Mouse (Mus musculus): Measurements from ENCODE around the gene Ephx1. TPM values are rescaled to one million over a fixed set of nuclear protein-coding genes. Genes with fewer than 3 reads are reported as not detected.
"Not testable (repeated sequence)": the region's sequence is repeated elsewhere in the genome, so short reads cannot be mapped to it uniquely, and the experiment has no call there.

The Ephx1 gene
- polyA plus RNA-seq, 1 experiment from 2014 or later = 0.77 TPM

DNA sequence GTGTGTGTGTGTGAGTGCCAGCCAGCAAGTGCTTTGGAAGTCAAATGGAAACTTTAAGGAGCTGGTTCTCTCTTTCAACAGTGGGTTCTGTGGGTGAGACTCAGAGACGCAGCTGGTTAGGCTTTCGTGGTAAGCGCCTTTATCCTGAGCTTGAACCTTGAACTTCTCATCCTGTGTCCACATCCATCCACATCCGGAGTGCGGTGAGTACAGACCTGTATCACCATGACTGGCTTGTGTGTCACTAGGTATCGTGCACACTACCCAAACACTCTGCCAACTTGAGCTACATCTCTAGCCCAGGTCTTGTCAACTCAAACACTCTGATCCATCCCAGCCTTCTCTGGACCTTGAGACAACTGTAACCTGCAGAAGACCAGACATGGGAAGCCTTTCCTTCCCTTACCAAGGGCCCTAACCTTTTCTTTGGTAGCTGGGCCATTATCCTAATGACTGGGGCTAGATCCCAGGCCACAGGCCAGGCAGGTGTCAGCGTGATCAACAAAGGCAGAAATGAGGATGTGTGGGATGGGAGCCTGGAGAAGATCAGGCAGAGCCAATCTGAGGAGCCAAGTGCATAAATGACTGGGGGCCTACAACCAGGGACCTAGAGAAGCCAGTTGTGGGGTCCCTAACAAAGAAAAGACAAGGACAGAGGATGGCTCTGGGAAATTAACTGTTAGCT is 79.8 kb downstream of the Ephx1 start:
- 84% methylated on average over 7 of the region's 7 CpGs for WGBS
- Histone ChIP-seq H3K36me3 (replicated peaks) (no peaks in the 10 kb centered on the region), H3K4me1 (peaks cover 51% of the 10 kb centered on the region), H3K27me3 (ENCODE audit: poor library complexity, severe bottlenecking) (peaks cover 88% of the 10 kb centered on the region), H3K9me3 (no peaks in the 10 kb centered on the region), H3K4me3 (no peak overlapping the region), H3K27ac (no peak overlapping the region)
- no peak for DNase-seq (ENCODE audit: extremely low spot score, low spot score)

DNA sequence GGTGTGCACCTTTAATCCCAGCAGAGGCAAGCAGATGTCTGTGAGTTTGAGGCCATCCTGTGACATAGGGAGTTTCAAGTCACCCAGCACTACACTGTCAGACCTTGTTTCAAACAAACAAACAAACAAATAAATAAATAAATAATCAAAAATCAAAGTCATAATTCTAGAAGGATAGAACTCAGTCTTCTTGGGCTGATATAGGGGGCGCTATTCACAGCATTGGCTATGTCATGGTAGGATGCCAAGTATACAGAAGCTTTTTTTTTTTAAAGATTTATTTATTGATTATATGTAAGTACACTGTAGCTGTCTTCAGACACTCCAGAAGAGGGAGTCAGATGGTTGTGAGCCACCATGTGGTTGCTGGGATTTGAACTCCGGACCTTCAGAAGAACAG is 81.9 kb downstream of the Ephx1 start:
- H3K9me3 ChIP-seq; H3K4me3 ChIP-seq; H3K27ac ChIP-seq; DNase-seq (ENCODE audit: extremely low spot score, low spot score); H3K36me3 ChIP-seq (replicated peaks): not testable (repeated sequence)
- Histone ChIP-seq H3K4me1 (peaks cover 53% of the 10 kb centered on the region), H3K27me3 (ENCODE audit: poor library complexity, severe bottlenecking) (peaks cover 94% of the 10 kb centered on the region)
- WGBS = 89% methylated on average over 2 of the region's 2 CpGs

DNA sequence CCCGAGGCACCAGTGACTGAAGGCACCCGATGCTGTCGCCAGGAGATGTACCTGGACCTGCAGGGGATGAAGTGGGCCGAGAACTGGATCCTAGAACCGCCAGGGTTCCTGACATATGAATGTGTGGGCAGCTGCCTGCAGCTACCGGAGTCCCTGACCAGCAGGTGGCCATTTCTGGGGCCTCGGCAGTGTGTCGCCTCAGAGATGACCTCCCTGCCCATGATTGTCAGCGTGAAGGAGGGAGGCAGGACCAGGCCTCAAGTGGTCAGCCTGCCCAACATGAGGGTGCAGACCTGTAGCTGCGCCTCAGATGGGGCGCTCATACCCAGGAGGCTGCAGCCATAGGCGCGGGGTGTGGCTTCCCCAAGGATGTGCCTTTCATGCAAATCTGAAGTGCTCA is 83.1 kb downstream of the Ephx1 start:
- WGBS = 10% methylated on average over 13 of the region's 13 CpGs
- H3K9me3 ChIP-seq; DNase-seq (ENCODE audit: extremely low spot score, low spot score); H3K36me3 ChIP-seq (replicated peaks); H3K4me3 ChIP-seq; H3K27ac ChIP-seq: not testable (repeated sequence)
- Histone ChIP-seq H3K27me3 (ENCODE audit: poor library complexity, severe bottlenecking) (peaks cover 93% of the 10 kb centered on the region), H3K4me1 (peaks cover 53% of the 10 kb centered on the region)

DNA sequence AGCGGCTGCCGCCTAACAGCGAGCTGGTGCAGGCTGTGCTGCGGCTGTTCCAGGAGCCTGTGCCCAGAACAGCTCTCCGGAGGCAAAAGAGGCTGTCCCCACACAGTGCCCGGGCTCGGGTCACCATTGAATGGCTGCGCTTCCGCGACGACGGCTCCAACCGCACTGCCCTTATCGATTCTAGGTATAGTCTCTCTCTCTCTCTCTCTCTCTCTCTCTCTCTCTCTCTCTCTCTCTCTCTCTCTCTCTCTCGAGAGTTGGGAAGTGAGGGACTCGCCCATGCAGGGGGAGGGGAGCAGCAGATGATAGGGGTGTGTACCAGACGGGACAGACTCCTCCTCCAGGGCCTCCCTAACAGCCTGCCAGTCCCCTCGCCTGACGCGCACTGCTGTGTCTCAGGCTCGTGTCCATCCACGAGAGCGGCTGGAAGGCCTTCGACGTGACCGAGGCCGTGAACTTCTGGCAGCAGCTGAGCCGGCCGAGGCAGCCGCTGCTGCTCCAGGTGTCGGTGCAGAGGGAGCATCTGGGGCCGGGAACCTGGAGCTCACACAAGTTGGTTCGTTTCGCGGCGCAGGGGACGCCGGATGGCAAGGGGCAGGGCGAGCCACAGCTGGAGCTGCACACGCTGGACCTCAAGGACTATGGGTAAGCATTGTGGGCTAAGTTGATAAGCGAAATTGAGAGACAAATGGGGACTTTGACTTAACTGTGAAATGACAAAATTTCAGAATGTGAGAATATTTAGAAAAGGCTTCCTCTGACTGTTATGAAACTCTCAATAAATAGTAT is 83.9 kb downstream of the Ephx1 start:
- H3K27me3 ChIP-seq (ENCODE audit: poor library complexity, severe bottlenecking) = peaks cover 85% of the 10 kb centered on the region
- H3K36me3 ChIP-seq (replicated peaks) = not testable (repeated sequence)
- WGBS = 1% methylated on average over 41 of the region's 41 CpGs

DNA sequence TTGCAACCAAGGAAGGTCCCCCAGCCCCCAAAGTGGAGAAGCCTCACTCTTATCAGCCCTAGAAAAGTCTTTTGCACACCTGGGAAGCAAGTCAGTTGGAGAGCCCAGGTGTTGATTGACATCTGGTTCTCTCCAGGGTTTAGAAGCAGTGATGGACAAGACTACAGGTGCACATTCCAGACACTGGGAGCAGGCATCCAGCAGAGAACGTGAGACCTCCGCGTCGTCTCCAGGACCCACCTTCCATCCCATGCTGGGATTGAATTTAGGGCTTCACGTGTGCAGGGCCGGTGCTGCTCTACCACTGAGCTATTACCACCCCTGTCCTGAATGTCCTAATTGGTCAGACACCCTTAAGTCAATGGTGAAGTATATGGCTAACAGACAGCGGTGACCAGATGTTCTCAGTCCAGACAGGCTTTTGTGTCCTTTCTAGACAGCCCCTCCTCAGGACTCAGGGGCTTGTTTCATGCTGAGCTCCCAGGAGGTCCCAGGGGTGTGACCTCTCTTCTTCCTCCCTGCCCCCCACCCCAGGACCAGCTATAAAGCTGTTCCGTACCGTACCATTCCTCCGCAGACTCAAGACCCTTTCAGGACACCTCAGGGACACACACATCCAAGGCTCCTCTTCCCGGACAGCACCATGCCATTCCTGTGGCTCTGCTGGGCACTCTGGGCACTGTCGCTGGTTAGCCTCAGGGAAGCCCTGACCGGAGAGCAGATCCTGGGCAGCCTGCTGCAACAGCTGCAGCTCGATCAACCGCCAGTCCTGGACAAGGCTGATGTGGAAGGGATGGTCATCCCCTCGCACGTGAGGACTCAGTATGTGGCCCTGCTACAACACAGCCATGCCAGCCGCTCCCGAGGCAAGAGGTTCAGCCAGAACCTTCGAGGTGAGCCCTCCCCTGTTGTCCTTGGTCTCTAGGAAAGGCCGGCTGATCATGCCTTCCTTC is 86.0 kb downstream of the Ephx1 start, which contains the start of gene Lefty1:
Lefty1 (plus strand) TSS at position 556 of the 953 bp plus-strand sequence.
- Histone ChIP-seq H3K36me3 (replicated peaks) (no peaks in the 10 kb centered on the region), H3K27me3 (ENCODE audit: poor library complexity, severe bottlenecking) (peaks cover 64% of the 10 kb centered on the region), H3K4me1 (peaks cover 37% of the 10 kb centered on the region), H3K9me3 (no peaks in the 10 kb centered on the region), H3K4me3 (no peak within 1 kb of the TSS), H3K27ac (no peak within 1 kb of the TSS)
- 13% methylated on average over 21 of the region's 21 CpGs for WGBS
- no peak for DNase-seq (ENCODE audit: extremely low spot score, low spot score)

More for the DNA sequence above, 83.9 kb downstream of the Ephx1 start:
- peaks cover 45% of the 10 kb centered on the region for H3K4me1 ChIP-seq
- not testable (repeated sequence) for DNase-seq (ENCODE audit: extremely low spot score, low spot score); H3K27ac ChIP-seq; H3K9me3 ChIP-seq
- peak overlapping the region; percentile 41 for H3K4me3 ChIP-seq

DNA sequence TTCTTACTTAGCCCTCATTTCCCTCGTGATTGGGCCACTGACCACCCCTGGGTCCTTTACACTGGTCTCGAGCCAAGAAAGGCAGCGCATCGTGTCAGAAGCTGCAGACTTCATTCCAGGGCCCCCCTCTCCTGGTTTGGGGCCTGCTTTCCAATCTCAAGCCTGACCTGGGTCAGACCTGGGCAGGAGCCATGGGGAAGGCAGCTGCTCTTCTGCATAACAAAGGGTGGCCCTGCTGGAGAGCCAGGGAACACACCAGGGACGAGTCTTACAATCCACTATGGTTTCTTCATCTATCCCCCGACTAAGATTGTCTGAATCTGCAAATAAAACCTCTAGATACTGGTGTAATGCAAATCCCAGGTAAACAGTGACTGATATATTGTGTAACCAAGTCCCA is 87.0 kb downstream of the Ephx1 start:
- 14% methylated on average over 6 of the region's 6 CpGs for WGBS

DNA sequence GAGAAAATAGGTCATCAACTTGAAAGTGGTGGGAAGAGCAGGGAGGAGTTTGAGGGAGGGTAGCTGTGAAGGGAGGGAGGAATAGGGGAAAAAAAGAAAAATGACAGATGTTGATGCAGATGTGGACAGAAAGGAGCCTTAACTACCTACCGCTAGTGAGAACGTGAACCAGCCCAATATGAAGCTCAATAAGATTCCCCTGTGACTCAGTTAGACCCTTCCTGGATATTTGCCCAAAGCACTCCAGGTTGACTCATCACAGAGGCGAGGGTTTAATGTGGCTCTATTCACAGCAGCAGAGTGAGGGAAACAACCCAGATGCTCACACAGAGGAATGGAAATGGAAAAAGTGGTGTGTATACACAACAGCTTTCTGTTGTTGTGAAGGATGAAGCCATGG is 89.6 kb downstream of the Ephx1 start:
- H3K4me3 ChIP-seq = no peak overlapping the region
- 86% methylated on average over 3 of the region's 3 CpGs for WGBS
- no peaks in the 10 kb centered on the region for H3K9me3 ChIP-seq
- no peak for DNase-seq (ENCODE audit: extremely low spot score, low spot score)
- H3K4me1 ChIP-seq = peaks cover 20% of the 10 kb centered on the region
- no peaks in the 10 kb centered on the region for H3K36me3 ChIP-seq (replicated peaks)
- H3K27me3 ChIP-seq (ENCODE audit: poor library complexity, severe bottlenecking) = peaks cover 34% of the 10 kb centered on the region
- no peak overlapping the region for H3K27ac ChIP-seq

More for the DNA sequence above, 87.0 kb downstream of the Ephx1 start:
- Histone ChIP-seq H3K4me3 (no peak overlapping the region), H3K36me3 (replicated peaks) (no peaks in the 10 kb centered on the region), H3K27me3 (ENCODE audit: poor library complexity, severe bottlenecking) (peaks cover 60% of the 10 kb centered on the region), H3K27ac (no peak overlapping the region), H3K4me1 (peaks cover 37% of the 10 kb centered on the region), H3K9me3 (no peaks in the 10 kb centered on the region)
- no peak for DNase-seq (ENCODE audit: extremely low spot score, low spot score)

DNA sequence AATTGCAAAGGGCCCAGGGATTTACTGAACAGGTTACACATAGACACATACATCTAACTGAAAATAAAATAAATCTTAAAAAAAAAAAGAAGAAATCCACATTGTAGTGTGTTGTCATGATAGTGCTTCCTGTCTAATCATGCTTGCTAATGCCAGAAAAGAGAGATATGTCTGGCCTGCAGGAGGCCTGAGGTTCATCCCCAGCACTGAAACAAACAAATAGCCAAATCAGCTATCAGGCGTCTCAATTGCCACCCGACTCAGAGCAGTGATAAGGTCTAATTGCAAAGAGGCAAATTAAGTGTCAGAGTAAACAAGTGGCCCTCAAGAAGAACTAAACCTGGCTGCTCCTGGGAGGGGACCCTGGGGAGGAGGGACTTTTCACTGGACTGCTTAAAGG is 91.1 kb downstream of the Ephx1 start:
- Histone ChIP-seq H3K27ac (no peak overlapping the region), H3K36me3 (replicated peaks) (no peaks in the 10 kb centered on the region), H3K4me1 (peaks cover 16% of the 10 kb centered on the region), H3K4me3 (no peak overlapping the region), H3K9me3 (no peaks in the 10 kb centered on the region), H3K27me3 (ENCODE audit: poor library complexity, severe bottlenecking) (peaks cover 19% of the 10 kb centered on the region)
- 75% methylated on average over 2 of the region's 2 CpGs for WGBS
- DNase-seq (ENCODE audit: extremely low spot score, low spot score) = no peak

DNA sequence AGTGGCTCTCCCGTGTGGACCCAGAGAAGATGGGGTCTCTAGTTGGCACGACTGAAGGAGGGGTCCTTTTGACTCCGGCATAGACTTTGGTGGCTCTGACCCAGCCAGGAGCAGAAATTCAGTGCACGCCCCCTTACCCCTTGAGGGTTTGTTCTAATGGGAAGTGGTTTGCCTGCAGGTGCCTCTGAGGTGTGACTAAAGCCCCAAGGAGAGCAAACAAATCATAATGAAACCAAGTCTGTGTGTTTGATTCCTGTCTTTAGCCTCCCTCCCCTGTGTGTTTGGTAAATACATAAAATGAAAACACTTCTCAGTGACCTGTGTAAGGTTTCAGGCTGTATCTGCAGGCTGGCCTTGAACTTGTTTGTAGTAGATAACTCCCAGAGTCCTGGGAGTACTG is 94.4 kb downstream of the Ephx1 start:
- Histone ChIP-seq H3K36me3 (replicated peaks) (no peaks in the 10 kb centered on the region), H3K4me1 (no peaks in the 10 kb centered on the region), H3K27me3 (ENCODE audit: poor library complexity, severe bottlenecking) (no peaks in the 10 kb centered on the region), H3K27ac (no peak overlapping the region), H3K9me3 (no peaks in the 10 kb centered on the region), H3K4me3 (no peak overlapping the region)
- DNase-seq (ENCODE audit: extremely low spot score, low spot score) = no peak
- WGBS = 66% methylated on average over 4 of the region's 4 CpGs

Other genes starting within 250 kb of the Ephx1 start
- 2,460 and 2,659 TPM in 2 replicates for gene H3f3a, start 207.0 kb downstream of the Ephx1 start, polyA plus RNA-seq (2016; fragmentation: Nextera tagmentation; extraction: Ambion mirVana)
- 43.3 and 45.9 TPM in 2 replicates for gene Sde2, start 169.8 kb downstream of the Ephx1 start, polyA plus RNA-seq (2016; fragmentation: Nextera tagmentation; extraction: Ambion mirVana)
- gene Lefty2, start 127.8 kb downstream of the Ephx1 start, polyA plus RNA-seq (2016; fragmentation: Nextera tagmentation; extraction: Ambion mirVana) = not detected in 2 replicates
- gene Pycr2, start 116.6 kb downstream of the Ephx1 start, polyA plus RNA-seq (2016; fragmentation: Nextera tagmentation; extraction: Ambion mirVana) = 149 and 153 TPM in 2 replicates
- 0.34 and 0.69 TPM in 2 replicates for gene Lefty1, start 85.9 kb downstream of the Ephx1 start, polyA plus RNA-seq (2016; fragmentation: Nextera tagmentation; extraction: Ambion mirVana)
- gene Tmem63a, start 78.6 kb downstream of the Ephx1 start, polyA plus RNA-seq (2016; fragmentation: Nextera tagmentation; extraction: Ambion mirVana) = 2.1 and 2.2 TPM in 2 replicates
- gene 9130409I23Rik, start 30.3 kb upstream of the Ephx1 start, polyA plus RNA-seq (2016; fragmentation: Nextera tagmentation; extraction: Ambion mirVana) = not detected in 2 replicates
- gene Nvl, start 123.3 kb upstream of the Ephx1 start, polyA plus RNA-seq (2016; fragmentation: Nextera tagmentation; extraction: Ambion mirVana) = 45.8 and 50.7 TPM in 2 replicates
- 113 and 127 TPM in 2 replicates for gene Cnih4, start 123.8 kb upstream of the Ephx1 start, polyA plus RNA-seq (2016; fragmentation: Nextera tagmentation; extraction: Ambion mirVana)
- 26.3 and 28.1 TPM in 2 replicates for gene Wdr26, start 191.1 kb upstream of the Ephx1 start, polyA plus RNA-seq (2016; fragmentation: Nextera tagmentation; extraction: Ambion mirVana)